Mouse (Mus musculus): ENCODE measurements around the gene Jam2.

GRCm38 (mm10) chr16:84773268-84773861 lies 558 bp upstream of the Jam2 start:
- no peak for TF ChIP-seq CTCF (IDR thresholded peaks at IDR 0.05; ENCODE audit: low read depth, low read length)
- no peak for TF ChIP-seq GATA1 (IDR thresholded peaks at IDR 0.05; ENCODE audit: borderline replicate concordance, low read length)
- TF ChIP-seq POLR2AphosphoS5 (IDR thresholded peaks at IDR 0.05; ENCODE audit: insufficient replicate concordance, low read depth, low read length), result no peak
- TF ChIP-seq GATA2 (IDR thresholded peaks at IDR 0.05; ENCODE audit: borderline replicate concordance, low read depth, low read length), result no peak
- TF ChIP-seq TAL1 (conservative IDR thresholded peaks at IDR 0.05; ENCODE audit: low read depth, low read length), result no peak
